Mouse (Mus musculus) heart, postnatal 0 days (tissue): ENCODE measurements around the gene Chn1.

Experiments used
- CTCF ChIP-seq: IDR thresholded peaks from 2 replicates; pipeline ENCODE4 v1.5.1; 2016; ENCODE audit warnings: antibody characterized with exemption, control low read depth, low read depth
- EP300 ChIP-seq: IDR thresholded peaks from 2 replicates; pipeline ENCODE4 v1.6.1; 2016; ENCODE audit warnings: antibody characterized with exemption, low read depth

GRCm38 (mm10) chr2:73637688-73638087 is 137.5 kb downstream of the Chn1 start:
- TF ChIP-seq CTCF, result no peak
- no peak for TF ChIP-seq EP300
